Mouse (Mus musculus): ENCODE measurements around the gene Vopp1.

- TF ChIP-seq CTCF (IDR thresholded peaks at IDR 0.05; ENCODE audit: insufficient read depth, low read length) (no peak), POLR2A (IDR thresholded peaks at IDR 0.05; ENCODE audit: borderline replicate concordance, extremely low read depth, low read depth, low read length) (no peak)
Measured at GRCm38 (mm10) chr6:57803130-57803529, 21.8 kb downstream of the Vopp1 start.
